Mouse (Mus musculus): Measurements from ENCODE around the gene Msh3. TPM values are rescaled to one million over a fixed set of nuclear protein-coding genes. Genes with fewer than 3 reads are reported as not detected.

Gene Msh3
- polyA plus RNA-seq, 1 experiment from 2014 or later = 32.6 TPM

- H3K27ac ChIP-seq = no peak overlapping the region
- H3K9ac ChIP-seq = peak overlapping the region; percentile 81
- peaks cover 26% of the 10 kb centered on the region for H3K4me1 ChIP-seq
- 71% methylated on average over 7 of the region's 7 CpGs for WGBS
- peaks cover 18% of the 10 kb centered on the region; the same call in 1 of the 2 replicates for H3K36me3 ChIP-seq
- H3K27me3 ChIP-seq = no peaks in the 10 kb centered on the region
- peak overlapping the region; percentile 65 for H3K4me3 ChIP-seq
- peak overlapping the region; percentile 99 for H3K4me2 ChIP-seq
- no peak for ATAC-seq (ENCODE audit: insufficient number of reproducible peaks, insufficient read depth, low FRiP score, low TSS enrichment, low read depth)
- H3K9me3 ChIP-seq = no peaks in the 10 kb centered on the region
Observed at GRCm38 (mm10) chr13:92356376-92356775, 1.6 kb upstream of the Msh3 start.

- under 1% methylated on average over 24 of the region's 24 CpGs for WGBS
- peaks cover 26% of the 10 kb centered on the region; the same call in 1 of the 2 replicates for H3K36me3 ChIP-seq
- H3K4me3 ChIP-seq = peak overlapping the region; percentile 65
- peak overlapping the region; percentile 81 for H3K9ac ChIP-seq
- H3K27me3 ChIP-seq = no peaks in the 10 kb centered on the region
- H3K4me1 ChIP-seq = peaks cover 26% of the 10 kb centered on the region
- ATAC-seq (ENCODE audit: insufficient number of reproducible peaks, insufficient read depth, low FRiP score, low TSS enrichment, low read depth) = peak; percentile 16
- H3K27ac ChIP-seq = peak overlapping the region; percentile 95; the same call in 1 of the 2 replicates
- H3K4me2 ChIP-seq = peak overlapping the region; percentile 99
- H3K9me3 ChIP-seq = no peaks in the 10 kb centered on the region
Observed at GRCm38 (mm10) chr13:92355272-92355643, 455 bp upstream of the Msh3 start.

GRCm38 (mm10) chr13:92353956-92354355 is 847 bp downstream of the Msh3 start:
- WGBS = 17% methylated on average over 4 of the region's 4 CpGs
- H3K27ac ChIP-seq = peak overlapping the region; percentile 76

GRCm38 (mm10) chr13:92351100-92351499 is 3.7 kb downstream of the Msh3 start:
- no peak for ATAC-seq (ENCODE audit: insufficient number of reproducible peaks, insufficient read depth, low FRiP score, low TSS enrichment, low read depth)
- no peaks in the 10 kb centered on the region for H3K27me3 ChIP-seq
- no peak overlapping the region for H3K9ac ChIP-seq
- peaks cover 37% of the 10 kb centered on the region for H3K36me3 ChIP-seq
- no peak overlapping the region for H3K4me2 ChIP-seq
- H3K4me1 ChIP-seq = peaks cover 14% of the 10 kb centered on the region
- H3K9me3 ChIP-seq = no peaks in the 10 kb centered on the region
- no peak overlapping the region for H3K27ac ChIP-seq
- 86% methylated on average over 6 of the region's 6 CpGs for WGBS
- no peak overlapping the region for H3K4me3 ChIP-seq

More at GRCm38 (mm10) chr13:92353956-92354355, 847 bp downstream of the Msh3 start:
- H3K36me3 ChIP-seq = peaks cover 21% of the 10 kb centered on the region
- H3K27me3 ChIP-seq = no peaks in the 10 kb centered on the region
- no peak for ATAC-seq (ENCODE audit: insufficient number of reproducible peaks, insufficient read depth, low FRiP score, low TSS enrichment, low read depth)
- H3K4me1 ChIP-seq = peaks cover 26% of the 10 kb centered on the region
- H3K9ac ChIP-seq = peak overlapping the region; percentile 72
- H3K9me3 ChIP-seq = no peaks in the 10 kb centered on the region
- H3K4me3 ChIP-seq = peak overlapping the region; percentile 65
- peak overlapping the region; percentile 99 for H3K4me2 ChIP-seq

GRCm38 (mm10) chr13:92346338-92346737 is 8.5 kb downstream of the Msh3 start:
- H3K9me3 ChIP-seq = no peaks in the 10 kb centered on the region
- H3K9ac ChIP-seq = no peak overlapping the region
- no peak overlapping the region for H3K4me3 ChIP-seq
- no peak overlapping the region for H3K27ac ChIP-seq
- H3K27me3 ChIP-seq = no peaks in the 10 kb centered on the region
- WGBS = 81% methylated on average over 5 of the region's 5 CpGs
- H3K4me2 ChIP-seq = no peak overlapping the region
- ATAC-seq (ENCODE audit: insufficient number of reproducible peaks, insufficient read depth, low FRiP score, low TSS enrichment, low read depth) = no peak
- peaks cover 79% of the 10 kb centered on the region for H3K36me3 ChIP-seq
- H3K4me1 ChIP-seq = no peaks in the 10 kb centered on the region

DNA sequence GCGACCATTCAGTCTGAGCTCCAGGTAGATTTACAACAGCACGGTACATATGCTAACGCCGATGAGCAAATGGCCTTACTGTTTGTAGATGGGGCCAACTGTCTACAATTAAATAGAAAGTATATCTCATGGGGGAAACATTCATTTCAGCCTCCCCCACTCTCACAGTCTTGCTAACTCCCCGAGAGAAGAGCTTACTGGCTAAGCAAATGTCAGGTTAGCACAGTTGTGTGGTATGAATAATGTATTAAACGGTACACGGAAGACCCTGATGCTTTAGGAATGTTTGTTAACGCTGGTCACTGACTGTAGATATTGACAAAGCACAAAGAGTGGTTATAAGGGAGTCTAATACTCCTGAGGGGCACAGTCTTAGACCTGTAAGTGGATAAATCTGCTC is 10.8 kb downstream of the Msh3 start:
- 95% methylated on average over 8 of the region's 8 CpGs for WGBS
- H3K36me3 ChIP-seq = peaks cover 81% of the 10 kb centered on the region

DNA sequence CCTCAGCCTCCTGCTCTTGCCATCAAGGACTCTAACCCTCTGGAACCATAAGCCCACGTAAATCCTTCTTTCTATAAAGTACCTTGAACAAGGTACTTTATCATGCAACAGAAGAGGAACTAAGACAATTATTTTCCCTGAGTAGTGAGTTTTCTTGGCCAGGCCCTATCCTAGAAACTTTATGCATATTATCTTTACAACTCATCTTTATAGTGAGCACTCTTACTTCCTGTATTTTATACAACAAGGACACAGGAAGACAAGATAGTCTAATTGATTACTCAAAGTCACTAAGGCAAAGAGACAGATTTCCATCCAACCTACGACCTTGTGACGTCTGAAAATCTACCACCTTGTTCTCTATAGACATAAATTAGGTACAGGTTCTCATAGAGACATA is 15.0 kb downstream of the Msh3 start:
- H3K4me3 ChIP-seq = no peak overlapping the region
- WGBS = 88% methylated on average over 3 of the region's 3 CpGs
- H3K36me3 ChIP-seq = peaks cover 57% of the 10 kb centered on the region
- no peak overlapping the region for H3K9ac ChIP-seq
- no peak for ATAC-seq (ENCODE audit: insufficient number of reproducible peaks, insufficient read depth, low FRiP score, low TSS enrichment, low read depth)
- no peak overlapping the region for H3K27ac ChIP-seq
- no peaks in the 10 kb centered on the region for H3K4me1 ChIP-seq
- H3K27me3 ChIP-seq = no peaks in the 10 kb centered on the region
- no peak overlapping the region for H3K4me2 ChIP-seq
- no peaks in the 10 kb centered on the region for H3K9me3 ChIP-seq

More for the DNA sequence above, 10.8 kb downstream of the Msh3 start:
- ATAC-seq (ENCODE audit: insufficient number of reproducible peaks, insufficient read depth, low FRiP score, low TSS enrichment, low read depth) = no peak
- Histone ChIP-seq H3K9me3 (no peaks in the 10 kb centered on the region), H3K4me1 (no peaks in the 10 kb centered on the region), H3K27me3 (no peaks in the 10 kb centered on the region), H3K9ac (no peak overlapping the region), H3K4me3 (no peak overlapping the region), H3K27ac (no peak overlapping the region), H3K4me2 (no peak overlapping the region)

DNA sequence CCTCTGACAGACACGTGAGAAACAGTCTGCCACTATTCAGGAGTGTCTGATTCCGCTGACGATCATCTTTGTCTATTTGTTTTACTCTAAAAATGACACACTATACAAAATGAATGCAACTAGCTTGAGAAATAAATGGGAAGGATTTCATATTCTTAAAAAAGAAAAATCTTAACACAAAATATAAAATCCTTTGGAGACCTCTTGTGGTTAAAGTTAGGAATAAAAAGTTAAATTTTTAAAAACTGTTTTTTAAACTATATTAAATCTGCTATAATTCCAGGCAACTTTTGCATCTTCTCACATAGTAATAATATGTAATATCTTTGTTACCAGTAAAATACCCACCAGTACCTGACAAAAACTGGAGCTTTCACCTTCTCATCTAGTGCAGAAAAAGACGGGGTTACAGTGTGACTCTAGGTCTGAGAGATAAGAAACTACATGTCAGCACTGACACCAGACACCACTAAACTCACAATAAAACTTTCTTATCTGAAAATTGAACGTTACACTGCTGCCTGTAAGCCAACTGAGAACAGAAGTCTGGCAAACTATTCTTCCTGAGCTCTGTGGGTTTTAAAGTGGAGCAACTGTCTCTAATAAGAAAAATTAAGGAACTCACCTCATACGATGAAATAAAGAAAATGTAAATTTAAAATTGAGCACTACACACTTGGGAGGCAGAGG is 16.9 kb downstream of the Msh3 start:
- Histone ChIP-seq H3K36me3 (peaks cover 43% of the 10 kb centered on the region), H3K9ac (no peak overlapping the region), H3K4me2 (no peak overlapping the region), H3K4me1 (no peaks in the 10 kb centered on the region), H3K4me3 (no peak overlapping the region), H3K27ac (no peak overlapping the region), H3K27me3 (no peaks in the 10 kb centered on the region), H3K9me3 (no peaks in the 10 kb centered on the region)
- 84% methylated on average over 6 of the region's 6 CpGs for WGBS
- ATAC-seq (ENCODE audit: insufficient number of reproducible peaks, insufficient read depth, low FRiP score, low TSS enrichment, low read depth) = no peak

DNA sequence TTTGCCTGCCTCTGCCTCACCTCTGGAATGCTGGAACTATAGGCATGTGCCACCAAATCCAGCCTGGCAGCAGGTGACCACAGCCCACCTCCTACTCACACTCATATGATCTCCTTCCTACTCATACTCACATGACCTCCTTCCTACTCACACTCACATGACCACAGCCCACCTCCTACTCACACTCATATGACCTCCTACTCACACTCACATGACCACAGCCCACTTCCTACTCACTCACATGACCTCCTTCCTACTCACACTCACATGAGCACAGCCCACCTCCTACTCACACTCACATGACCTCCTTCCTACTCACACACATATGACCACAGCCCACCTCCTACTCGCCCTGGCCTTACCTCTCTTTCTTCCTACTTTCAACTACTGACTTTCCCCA is 17.9 kb downstream of the Msh3 start:
- 0 out of 2 replicates have a peak, but pooled peaks have one; percentile 32 for ATAC-seq (ENCODE audit: insufficient number of reproducible peaks, insufficient read depth, low FRiP score, low TSS enrichment, low read depth)
- Histone ChIP-seq H3K4me3 (no peak overlapping the region), H3K4me1 (no peaks in the 10 kb centered on the region), H3K36me3 (peaks cover 33% of the 10 kb centered on the region), H3K27ac (no peak overlapping the region), H3K27me3 (no peaks in the 10 kb centered on the region), H3K9ac (no peak overlapping the region), H3K9me3 (no peaks in the 10 kb centered on the region), H3K4me2 (no peak overlapping the region)
- WGBS = 88% methylated on average over 1 of the region's 1 CpGs

DNA sequence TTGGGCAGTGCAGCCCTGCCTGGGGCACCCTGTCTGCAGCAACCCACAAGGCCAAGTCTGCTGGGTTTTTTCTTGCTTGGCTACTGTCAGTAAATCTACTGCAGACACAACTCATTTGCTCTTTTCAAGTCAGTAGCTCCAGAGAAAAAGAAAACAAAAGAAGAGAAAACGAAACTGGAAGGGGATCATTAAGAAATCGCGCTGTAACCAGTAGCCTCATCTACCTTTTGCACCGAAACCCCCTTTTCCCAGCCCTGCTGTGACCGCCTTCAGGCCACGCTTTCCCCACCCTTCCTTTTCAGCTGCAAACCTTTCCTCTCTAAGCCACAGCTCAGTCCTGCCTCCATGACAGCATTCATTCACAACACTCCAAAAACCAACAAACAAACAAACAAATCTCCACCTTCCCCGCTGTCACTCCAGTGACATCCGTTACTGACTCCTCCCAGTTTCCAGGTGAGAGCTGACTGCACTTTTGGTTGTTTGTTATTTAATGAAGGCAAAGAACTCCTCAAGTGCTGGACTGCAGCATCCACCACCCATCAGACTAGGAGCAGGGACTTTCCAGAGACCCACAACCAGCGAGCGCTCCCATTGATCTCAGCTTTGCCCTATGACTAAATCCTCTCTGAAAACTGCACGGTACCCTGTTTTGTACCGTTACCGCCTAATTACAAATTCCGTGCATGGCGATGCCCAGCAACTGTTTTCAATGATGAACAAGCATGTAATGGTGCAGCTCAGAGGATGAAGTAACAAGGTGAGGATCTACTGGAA is 22.5 kb downstream of the Msh3 start:
- WGBS = 85% methylated on average over 15 of the region's 15 CpGs
- no peak for ATAC-seq (ENCODE audit: insufficient number of reproducible peaks, insufficient read depth, low FRiP score, low TSS enrichment, low read depth)

GRCm38 (mm10) chr13:92330621-92331020 is 24.2 kb downstream of the Msh3 start:
- no peak for ATAC-seq (ENCODE audit: insufficient number of reproducible peaks, insufficient read depth, low FRiP score, low TSS enrichment, low read depth)
- H3K4me2 ChIP-seq = no peak overlapping the region
- H3K36me3 ChIP-seq = peaks cover 23% of the 10 kb centered on the region
- H3K27ac ChIP-seq = no peak overlapping the region
- H3K4me1 ChIP-seq = no peaks in the 10 kb centered on the region
- no peak overlapping the region for H3K4me3 ChIP-seq
- WGBS = 86% methylated on average over 3 of the region's 3 CpGs
- H3K9ac ChIP-seq = no peak overlapping the region
- H3K27me3 ChIP-seq = no peaks in the 10 kb centered on the region
- H3K9me3 ChIP-seq = no peaks in the 10 kb centered on the region

More for the DNA sequence above, 22.5 kb downstream of the Msh3 start:
- no peaks in the 10 kb centered on the region for H3K4me1 ChIP-seq
- H3K4me2 ChIP-seq = no peak overlapping the region
- H3K9ac ChIP-seq = no peak overlapping the region
- no peaks in the 10 kb centered on the region for H3K9me3 ChIP-seq
- H3K27me3 ChIP-seq = no peaks in the 10 kb centered on the region
- peaks cover 26% of the 10 kb centered on the region for H3K36me3 ChIP-seq
- no peak overlapping the region for H3K4me3 ChIP-seq
- H3K27ac ChIP-seq = no peak overlapping the region

DNA sequence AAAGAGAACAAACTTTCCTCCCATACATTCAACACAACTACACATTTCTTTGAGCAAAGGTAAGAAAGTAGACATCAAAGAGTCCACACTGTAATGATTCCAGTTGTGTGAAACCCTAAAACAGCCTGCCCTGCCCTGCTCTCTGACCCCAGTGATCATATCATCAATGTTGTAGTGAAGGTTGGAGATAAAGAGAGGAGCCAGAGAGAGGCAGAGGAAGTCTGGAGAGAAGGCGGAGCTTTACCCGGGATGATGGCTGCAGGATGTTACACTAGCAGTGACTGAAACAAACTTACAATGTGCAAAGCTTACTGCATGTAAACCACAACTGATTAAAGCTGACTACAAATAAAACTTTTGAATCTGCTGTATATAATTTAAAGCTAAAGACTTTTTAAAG is 26.8 kb downstream of the Msh3 start:
- Histone ChIP-seq H3K4me3 (no peak overlapping the region), H3K4me1 (no peaks in the 10 kb centered on the region), H3K4me2 (no peak overlapping the region), H3K27ac (no peak overlapping the region), H3K27me3 (no peaks in the 10 kb centered on the region), H3K9me3 (no peaks in the 10 kb centered on the region), H3K9ac (no peak overlapping the region), H3K36me3 (peaks cover 18% of the 10 kb centered on the region; the same call in 1 of the 2 replicates)
- ATAC-seq (ENCODE audit: insufficient number of reproducible peaks, insufficient read depth, low FRiP score, low TSS enrichment, low read depth) = no peak
- 78% methylated on average over 2 of the region's 2 CpGs for WGBS
